Mouse (Mus musculus): ENCODE results near the gene Uck2. TPM values are rescaled to one million over a fixed set of nuclear protein-coding genes. Genes with fewer than 3 reads are reported as not detected.

Gene Uck2
- polyA plus RNA-seq, 1 experiment from 2014 or later = 71.2 TPM

GRCm38 (mm10) chr1:167256724-167257302 lies 28.3 kb downstream of the Uck2 start:
- Histone ChIP-seq H3K27me3 (ENCODE audit: control insufficient read depth, insufficient read depth, low read length) (no peaks in the 10 kb centered on the region), H3K4me1 (ENCODE audit: control insufficient read depth, insufficient read depth, low read length) (peaks cover 23% of the 10 kb centered on the region), H3K9me3 (replicated peaks; ENCODE audit: control insufficient read depth, low read length) (no peaks in the 10 kb centered on the region), H3K4me3 (ENCODE audit: low read depth, low read length) (no peak overlapping the region), H3K9ac (ENCODE audit: low read depth, low read length) (no peak overlapping the region), H3K27ac (ENCODE audit: low read depth, low read length) (no peak overlapping the region), H3K36me3 (ENCODE audit: control insufficient read depth, insufficient read depth, low read length) (no peaks in the 10 kb centered on the region), H3K4me2 (no peak overlapping the region)
- no peak for ATAC-seq (replicated peaks; ENCODE audit: insufficient number of reproducible peaks, low FRiP score, low TSS enrichment)
- WGBS (ENCODE audit: insufficient replicate concordance) = 80% methylated on average over 15 of the region's 15 CpGs

GRCm38 (mm10) chr1:167253579-167253978 lies 31.5 kb downstream of the Uck2 start:
- H3K4me1 ChIP-seq (ENCODE audit: control insufficient read depth, insufficient read depth, low read length) = peaks cover 11% of the 10 kb centered on the region; the same call in 1 of the 2 replicates
- 92% methylated on average over 12 of the region's 12 CpGs for WGBS (ENCODE audit: insufficient replicate concordance)
- no peak overlapping the region for H3K27ac ChIP-seq (ENCODE audit: low read depth, low read length)

GRCm38 (mm10) chr1:167249881-167250280 lies 35.2 kb downstream of the Uck2 start:
- no peaks in the 10 kb centered on the region for H3K27me3 ChIP-seq (ENCODE audit: control insufficient read depth, insufficient read depth, low read length)
- H3K4me1 ChIP-seq (ENCODE audit: control insufficient read depth, insufficient read depth, low read length) = peaks cover 22% of the 10 kb centered on the region
- H3K4me2 ChIP-seq = no peak overlapping the region
- WGBS (ENCODE audit: insufficient replicate concordance) = 88% methylated on average over 8 of the region's 8 CpGs
- H3K9me3 ChIP-seq (replicated peaks; ENCODE audit: control insufficient read depth, low read length) = no peaks in the 10 kb centered on the region
- ATAC-seq (replicated peaks; ENCODE audit: insufficient number of reproducible peaks, low FRiP score, low TSS enrichment) = no peak
- no peak overlapping the region for H3K27ac ChIP-seq (ENCODE audit: low read depth, low read length)
- no peak overlapping the region for H3K4me3 ChIP-seq (ENCODE audit: low read depth, low read length)
- H3K9ac ChIP-seq (ENCODE audit: low read depth, low read length) = no peak overlapping the region
- H3K36me3 ChIP-seq (ENCODE audit: control insufficient read depth, insufficient read depth, low read length) = no peaks in the 10 kb centered on the region

More at GRCm38 (mm10) chr1:167253579-167253978, 31.5 kb downstream of the Uck2 start:
- ATAC-seq (replicated peaks; ENCODE audit: insufficient number of reproducible peaks, low FRiP score, low TSS enrichment) = no peak
- Histone ChIP-seq H3K4me3 (ENCODE audit: low read depth, low read length) (no peak overlapping the region), H3K9me3 (replicated peaks; ENCODE audit: control insufficient read depth, low read length) (no peaks in the 10 kb centered on the region), H3K36me3 (ENCODE audit: control insufficient read depth, insufficient read depth, low read length) (no peaks in the 10 kb centered on the region), H3K9ac (ENCODE audit: low read depth, low read length) (no peak overlapping the region), H3K4me2 (no peak overlapping the region), H3K27me3 (ENCODE audit: control insufficient read depth, insufficient read depth, low read length) (no peaks in the 10 kb centered on the region)

GRCm38 (mm10) chr1:167249252-167249651 lies 35.9 kb downstream of the Uck2 start:
- peaks cover 26% of the 10 kb centered on the region for H3K4me1 ChIP-seq (ENCODE audit: control insufficient read depth, insufficient read depth, low read length)
- no peak overlapping the region for H3K4me2 ChIP-seq
- no peak overlapping the region for H3K9ac ChIP-seq (ENCODE audit: low read depth, low read length)
- 76% methylated on average over 19 of the region's 19 CpGs for WGBS (ENCODE audit: insufficient replicate concordance)
- no peak overlapping the region for H3K4me3 ChIP-seq (ENCODE audit: low read depth, low read length)
- H3K27ac ChIP-seq (ENCODE audit: low read depth, low read length) = no peak overlapping the region
- no peaks in the 10 kb centered on the region for H3K36me3 ChIP-seq (ENCODE audit: control insufficient read depth, insufficient read depth, low read length)
- no peaks in the 10 kb centered on the region for H3K27me3 ChIP-seq (ENCODE audit: control insufficient read depth, insufficient read depth, low read length)
- H3K9me3 ChIP-seq (replicated peaks; ENCODE audit: control insufficient read depth, low read length) = no peaks in the 10 kb centered on the region
- no peak for ATAC-seq (replicated peaks; ENCODE audit: insufficient number of reproducible peaks, low FRiP score, low TSS enrichment)

GRCm38 (mm10) chr1:167247886-167248285 lies 37.2 kb downstream of the Uck2 start:
- Histone ChIP-seq H3K27ac (ENCODE audit: low read depth, low read length) (no peak overlapping the region), H3K9me3 (replicated peaks; ENCODE audit: control insufficient read depth, low read length) (no peaks in the 10 kb centered on the region), H3K4me2 (no peak overlapping the region), H3K4me1 (ENCODE audit: control insufficient read depth, insufficient read depth, low read length) (peaks cover 29% of the 10 kb centered on the region), H3K27me3 (ENCODE audit: control insufficient read depth, insufficient read depth, low read length) (no peaks in the 10 kb centered on the region), H3K9ac (ENCODE audit: low read depth, low read length) (no peak overlapping the region), H3K4me3 (ENCODE audit: low read depth, low read length) (no peak overlapping the region), H3K36me3 (ENCODE audit: control insufficient read depth, insufficient read depth, low read length) (no peaks in the 10 kb centered on the region)
- 75% methylated on average over 9 of the region's 9 CpGs for WGBS (ENCODE audit: insufficient replicate concordance)
- no peak for ATAC-seq (replicated peaks; ENCODE audit: insufficient number of reproducible peaks, low FRiP score, low TSS enrichment)

GRCm38 (mm10) chr1:167246976-167247375 lies 38.1 kb downstream of the Uck2 start:
- Histone ChIP-seq H3K27ac (ENCODE audit: low read depth, low read length) (no peak overlapping the region), H3K4me1 (ENCODE audit: control insufficient read depth, insufficient read depth, low read length) (peaks cover 36% of the 10 kb centered on the region), H3K4me2 (no peak overlapping the region), H3K4me3 (ENCODE audit: low read depth, low read length) (no peak overlapping the region), H3K9ac (ENCODE audit: low read depth, low read length) (no peak overlapping the region), H3K27me3 (ENCODE audit: control insufficient read depth, insufficient read depth, low read length) (no peaks in the 10 kb centered on the region), H3K36me3 (ENCODE audit: control insufficient read depth, insufficient read depth, low read length) (no peaks in the 10 kb centered on the region), H3K9me3 (replicated peaks; ENCODE audit: control insufficient read depth, low read length) (no peaks in the 10 kb centered on the region)
- WGBS (ENCODE audit: insufficient replicate concordance) = 65% methylated on average over 8 of the region's 8 CpGs
- ATAC-seq (replicated peaks; ENCODE audit: insufficient number of reproducible peaks, low FRiP score, low TSS enrichment) = no peak

GRCm38 (mm10) chr1:167246275-167246674 lies 38.8 kb downstream of the Uck2 start:
- 76% methylated on average over 9 of the region's 9 CpGs for WGBS (ENCODE audit: insufficient replicate concordance)

GRCm38 (mm10) chr1:167245180-167245641 lies 39.9 kb downstream of the Uck2 start:
- Histone ChIP-seq H3K4me3 (ENCODE audit: low read depth, low read length) (no peak overlapping the region), H3K9me3 (replicated peaks; ENCODE audit: control insufficient read depth, low read length) (no peaks in the 10 kb centered on the region), H3K36me3 (ENCODE audit: control insufficient read depth, insufficient read depth, low read length) (no peaks in the 10 kb centered on the region), H3K27ac (ENCODE audit: low read depth, low read length) (peak overlapping the region; percentile 57; the same call in 1 of the 2 replicates), H3K4me2 (no peak overlapping the region), H3K9ac (ENCODE audit: low read depth, low read length) (no peak overlapping the region), H3K27me3 (ENCODE audit: control insufficient read depth, insufficient read depth, low read length) (no peaks in the 10 kb centered on the region), H3K4me1 (ENCODE audit: control insufficient read depth, insufficient read depth, low read length) (peaks cover 48% of the 10 kb centered on the region)
- WGBS (ENCODE audit: insufficient replicate concordance) = 50% methylated on average over 9 of the region's 9 CpGs
- peak; percentile 28; the same call in 1 of the 2 replicates for ATAC-seq (replicated peaks; ENCODE audit: insufficient number of reproducible peaks, low FRiP score, low TSS enrichment)

More at GRCm38 (mm10) chr1:167246275-167246674, 38.8 kb downstream of the Uck2 start:
- Histone ChIP-seq H3K9me3 (replicated peaks; ENCODE audit: control insufficient read depth, low read length) (no peaks in the 10 kb centered on the region), H3K9ac (ENCODE audit: low read depth, low read length) (no peak overlapping the region), H3K36me3 (ENCODE audit: control insufficient read depth, insufficient read depth, low read length) (no peaks in the 10 kb centered on the region), H3K27ac (ENCODE audit: low read depth, low read length) (no peak overlapping the region), H3K27me3 (ENCODE audit: control insufficient read depth, insufficient read depth, low read length) (no peaks in the 10 kb centered on the region), H3K4me3 (ENCODE audit: low read depth, low read length) (no peak overlapping the region), H3K4me1 (ENCODE audit: control insufficient read depth, insufficient read depth, low read length) (peaks cover 42% of the 10 kb centered on the region), H3K4me2 (no peak overlapping the region)
- no peak for ATAC-seq (replicated peaks; ENCODE audit: insufficient number of reproducible peaks, low FRiP score, low TSS enrichment)

- Histone ChIP-seq H3K9me3 (replicated peaks; ENCODE audit: control insufficient read depth, low read length) (no peaks in the 10 kb centered on the region), H3K36me3 (ENCODE audit: control insufficient read depth, insufficient read depth, low read length) (no peaks in the 10 kb centered on the region), H3K4me3 (ENCODE audit: low read depth, low read length) (no peak overlapping the region), H3K27ac (ENCODE audit: low read depth, low read length) (no peak overlapping the region), H3K27me3 (ENCODE audit: control insufficient read depth, insufficient read depth, low read length) (no peaks in the 10 kb centered on the region), H3K4me1 (ENCODE audit: control insufficient read depth, insufficient read depth, low read length) (peaks cover 56% of the 10 kb centered on the region), H3K4me2 (no peak overlapping the region), H3K9ac (ENCODE audit: low read depth, low read length) (no peak overlapping the region)
- WGBS (ENCODE audit: insufficient replicate concordance) = 48% methylated on average over 7 of the region's 7 CpGs
- no peak for ATAC-seq (replicated peaks; ENCODE audit: insufficient number of reproducible peaks, low FRiP score, low TSS enrichment)
Measured at GRCm38 (mm10) chr1:167242191-167242681, 42.9 kb downstream of the Uck2 start.

Measured in heart, embryonic 11.5 days (tissue).